Mouse (Mus musculus): ENCODE data around the gene Ildr2.

The Ildr2 gene

GRCm38 (mm10) chr1:166284390-166284789 lies 30.5 kb downstream of the Ildr2 start:
- no peak for DNase-seq

DNA sequence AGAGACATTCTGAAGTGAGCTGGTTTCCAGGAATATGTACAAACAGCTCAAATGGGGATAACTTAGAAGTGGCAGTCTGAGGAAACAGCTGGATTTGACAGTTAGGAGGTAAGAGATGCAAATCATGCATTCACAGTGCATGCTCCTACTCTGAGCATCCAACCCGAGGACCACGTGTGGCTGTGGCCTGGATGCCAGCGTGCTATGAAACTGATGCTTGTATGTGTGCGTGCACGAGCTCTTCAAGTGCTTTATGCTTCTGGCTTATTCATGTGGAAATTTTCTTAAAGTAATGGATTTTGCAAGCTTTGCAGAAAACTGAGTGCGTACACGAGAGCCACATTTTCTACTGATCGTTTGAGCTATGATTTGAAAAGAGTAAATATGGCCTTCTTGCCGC lies 32.3 kb downstream of the Ildr2 start:
- no peak for DNase-seq

DNA sequence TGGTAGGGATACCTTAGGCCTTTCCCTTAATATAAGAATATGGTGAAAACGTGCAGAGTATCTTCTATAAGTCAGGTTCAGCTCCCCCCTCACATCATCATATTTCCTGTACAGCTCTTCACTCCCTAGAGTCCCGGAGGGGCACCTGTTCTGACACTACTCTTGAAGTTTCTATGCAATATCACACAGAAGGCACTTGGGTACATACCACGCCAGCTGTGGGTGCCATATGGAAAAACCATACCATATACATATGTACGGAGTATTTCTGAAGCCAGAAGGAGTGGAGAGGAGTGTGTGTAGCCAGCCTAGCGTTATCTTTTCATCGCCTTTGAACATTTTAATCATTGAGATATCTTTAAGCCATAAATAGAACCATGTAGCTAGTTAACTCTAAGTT lies 36.6 kb downstream of the Ildr2 start:
- no peak for DNase-seq

- no peak for DNase-seq
Measured at GRCm38 (mm10) chr1:166293086-166293485, 39.1 kb downstream of the Ildr2 start.

DNA sequence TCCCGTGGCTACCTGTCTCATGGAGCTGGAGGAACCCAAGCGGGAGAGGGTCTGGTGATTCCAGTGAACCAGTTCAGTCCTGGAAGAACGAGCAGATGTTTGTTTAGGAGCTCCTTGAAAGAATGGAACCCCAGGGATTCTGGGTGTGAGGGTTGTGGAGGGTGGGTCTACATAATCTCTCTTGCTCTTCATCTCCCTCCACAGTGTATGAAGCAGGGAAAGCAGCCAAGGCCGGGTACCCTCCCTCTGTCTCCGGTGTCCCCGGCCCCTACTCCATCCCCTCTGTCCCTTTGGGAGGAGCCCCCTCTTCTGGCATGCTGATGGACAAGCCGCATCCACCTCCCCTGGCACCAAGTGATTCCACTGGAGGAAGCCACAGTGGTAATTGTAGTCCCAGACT lies 41.6 kb downstream of the Ildr2 start:
- no peak for DNase-seq

DNA sequence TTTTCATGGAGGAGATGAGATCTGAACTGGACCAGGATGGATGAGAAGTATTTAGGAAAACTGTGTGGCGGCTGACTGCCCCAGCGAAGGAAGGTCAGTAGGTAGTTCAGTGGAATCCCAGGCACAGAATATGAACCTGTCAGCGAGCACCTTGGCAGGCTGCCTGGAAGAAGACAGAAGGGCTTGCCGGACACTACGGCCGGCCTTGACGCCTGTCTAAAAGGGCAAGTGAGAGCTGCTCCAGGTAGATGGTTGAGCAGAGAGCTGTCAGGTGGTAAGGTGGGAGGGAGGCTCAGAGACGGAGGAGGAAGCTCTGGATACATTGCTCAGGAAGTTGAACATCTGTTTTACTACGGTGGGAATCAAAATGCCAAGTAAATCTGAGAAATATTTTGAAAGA lies 42.4 kb downstream of the Ildr2 start:
- DNase-seq = no peak

- DNase-seq = no peak
Measured at GRCm38 (mm10) chr1:166296971-166297370, 43.0 kb downstream of the Ildr2 start.

GRCm38 (mm10) chr1:166297499-166298111 lies 43.7 kb downstream of the Ildr2 start:
- DNase-seq = no peak

DNA sequence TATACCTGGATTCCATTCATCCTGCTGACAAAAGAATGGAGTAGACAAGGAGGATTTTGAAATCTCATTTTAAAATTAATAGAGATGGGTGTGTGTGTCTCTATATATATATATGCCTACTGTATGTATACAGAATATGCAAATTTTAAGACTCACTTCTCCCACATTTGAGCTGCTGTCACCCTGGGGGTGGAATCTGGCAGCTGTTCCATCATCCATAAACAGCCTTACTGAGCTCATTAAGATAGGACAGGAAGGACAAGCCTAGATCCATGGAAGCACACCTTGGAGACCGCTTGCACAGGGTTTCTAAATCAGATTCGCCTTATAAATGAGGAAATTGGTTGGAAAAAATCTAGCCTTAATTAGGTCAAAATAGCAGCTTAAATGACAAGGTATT lies 44.9 kb downstream of the Ildr2 start:
- no peak for DNase-seq

GRCm38 (mm10) chr1:166299821-166300220 lies 45.9 kb downstream of the Ildr2 start:
- no peak for DNase-seq

GRCm38 (mm10) chr1:166300526-166300925 lies 46.6 kb downstream of the Ildr2 start:
- no peak for DNase-seq

DNA sequence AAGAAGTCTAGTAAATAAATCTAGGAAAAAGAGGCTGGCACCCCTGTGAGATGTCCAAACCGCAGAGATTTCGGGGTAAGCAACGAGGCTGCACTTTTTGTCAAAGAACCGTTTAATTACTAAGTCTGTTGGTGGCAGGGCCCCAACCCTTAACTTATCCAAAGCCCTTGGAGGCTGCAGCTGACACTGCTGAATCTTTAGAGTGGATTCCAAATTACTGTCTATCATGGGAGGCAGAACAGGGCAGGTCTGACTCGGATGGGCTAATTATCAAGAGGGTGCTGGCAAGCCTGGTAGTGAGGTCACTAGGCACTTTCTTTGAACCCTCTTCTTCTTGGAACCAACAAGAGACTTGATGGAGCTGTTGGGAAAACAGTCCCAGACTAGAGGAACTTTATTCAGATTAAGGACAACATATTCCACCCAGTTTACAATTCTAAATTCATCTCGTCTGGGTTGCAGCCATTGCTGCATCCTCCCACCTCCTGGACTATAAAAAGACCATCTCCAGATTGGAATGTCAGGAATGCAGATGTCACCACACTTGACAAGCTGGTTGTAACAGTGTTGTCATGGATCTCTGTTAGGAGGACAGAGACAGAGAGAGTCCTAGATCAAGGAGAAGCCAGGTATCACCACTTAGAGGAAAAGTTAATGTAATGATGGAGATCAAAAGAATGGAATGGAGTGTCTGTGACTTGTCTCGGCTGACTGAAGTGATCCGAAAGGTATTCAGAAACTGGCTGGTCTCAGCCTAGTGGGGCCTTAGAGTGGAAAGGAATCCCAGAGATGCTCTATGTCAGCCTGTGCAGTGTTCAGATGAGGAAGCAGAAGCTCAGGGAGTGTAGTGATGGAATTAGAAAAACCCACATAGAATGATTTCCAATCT lies 50.7 kb downstream of the Ildr2 start:
- no peak for DNase-seq

DNA sequence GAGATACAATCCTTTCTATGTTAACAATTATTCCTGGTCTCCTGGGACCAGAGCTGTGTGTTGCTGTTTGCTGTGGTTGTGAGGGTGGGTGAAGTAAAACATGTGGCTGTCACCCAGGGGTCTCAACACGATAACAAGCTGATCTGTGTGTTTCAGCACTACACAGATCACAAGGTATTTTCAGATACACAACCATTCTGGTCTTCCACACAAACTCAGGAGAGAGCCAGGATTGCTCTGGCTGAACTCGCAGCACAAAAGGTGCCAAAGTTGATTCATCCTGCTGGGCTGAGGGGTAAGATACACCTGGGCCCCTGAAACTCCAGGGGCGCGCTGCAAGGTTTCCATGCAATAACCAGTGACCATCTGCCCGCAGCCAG lies 54.5 kb downstream of the Ildr2 start:
- no peak for DNase-seq

DNA sequence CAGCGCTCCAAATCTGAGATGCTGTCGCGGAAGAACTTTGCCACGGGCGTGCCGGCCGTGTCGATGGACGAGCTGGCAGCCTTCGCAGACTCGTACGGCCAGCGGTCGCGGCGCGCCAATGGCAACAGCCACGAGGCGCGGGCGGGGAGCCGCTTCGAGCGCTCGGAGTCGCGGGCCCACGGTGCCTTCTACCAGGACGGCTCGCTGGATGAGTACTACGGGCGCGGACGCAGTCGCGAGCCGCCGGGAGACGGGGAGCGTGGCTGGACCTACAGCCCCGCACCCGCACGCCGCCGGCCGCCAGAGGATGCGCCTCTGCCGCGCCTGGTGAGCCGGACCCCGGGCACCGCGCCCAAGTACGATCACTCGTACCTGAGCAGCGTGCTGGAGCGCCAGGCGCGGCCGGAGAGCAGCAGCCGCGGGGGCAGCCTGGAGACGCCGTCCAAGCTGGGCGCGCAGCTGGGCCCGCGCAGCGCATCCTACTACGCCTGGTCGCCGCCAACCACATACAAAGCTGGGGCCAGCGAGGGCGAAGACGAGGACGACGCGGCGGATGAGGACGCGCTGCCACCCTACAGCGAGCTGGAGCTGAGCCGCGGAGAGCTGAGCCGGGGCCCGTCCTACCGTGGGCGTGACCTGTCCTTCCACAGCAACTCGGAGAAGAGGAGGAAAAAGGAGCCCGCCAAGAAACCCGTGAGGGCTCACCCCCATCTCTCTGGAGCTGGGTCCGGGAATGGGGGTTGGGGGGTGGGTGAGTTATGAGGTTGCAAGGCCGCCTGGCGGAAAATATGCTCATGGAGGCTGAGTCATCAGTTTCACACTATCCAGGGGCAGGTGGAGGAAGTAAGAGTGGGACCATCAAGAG lies 55.1 kb downstream of the Ildr2 start:
- DNase-seq = no peak

GRCm38 (mm10) chr1:166311151-166311550 lies 57.2 kb downstream of the Ildr2 start:
- DNase-seq = no peak

DNA sequence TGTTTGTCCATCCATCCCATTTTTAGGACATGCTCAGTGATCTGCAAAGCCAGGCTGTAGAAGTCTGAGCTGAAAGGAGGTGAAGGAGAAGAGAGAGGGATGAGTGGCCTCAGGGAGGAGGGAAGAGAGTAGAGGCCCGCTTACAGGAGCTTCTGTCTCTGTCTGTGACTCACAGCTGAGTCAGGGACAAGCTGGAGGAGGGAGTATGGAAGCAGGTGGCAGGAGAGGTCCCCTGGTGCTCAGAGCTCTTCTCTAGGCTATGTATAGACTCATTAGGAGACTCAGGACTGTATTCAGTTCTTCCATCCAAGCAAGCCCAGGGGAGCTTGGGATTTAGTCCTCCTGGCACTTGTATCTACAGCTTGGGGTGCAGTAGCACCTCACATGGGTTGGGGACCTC lies 59.7 kb downstream of the Ildr2 start:
- DNase-seq = no peak

DNA sequence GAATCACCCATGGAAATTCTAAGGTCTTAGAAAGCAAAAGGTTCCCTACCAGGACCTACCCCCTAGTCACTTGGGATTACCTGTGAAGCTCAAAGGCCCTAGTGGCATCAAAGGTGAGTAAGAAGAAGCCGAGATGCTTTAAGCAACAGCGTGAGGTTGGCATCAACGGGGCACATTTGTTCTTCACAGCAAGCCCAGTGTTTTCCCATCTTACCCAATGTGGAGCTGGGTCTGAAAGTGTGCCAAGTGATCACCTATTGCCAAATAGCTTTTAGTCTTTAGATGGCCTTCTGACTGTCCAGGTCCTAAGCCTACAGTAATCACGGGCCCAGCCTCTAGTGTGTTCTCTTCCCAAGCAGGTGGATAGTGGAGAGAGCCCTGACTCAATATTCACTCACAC lies 61.8 kb downstream of the Ildr2 start:
- no peak for DNase-seq

DNA sequence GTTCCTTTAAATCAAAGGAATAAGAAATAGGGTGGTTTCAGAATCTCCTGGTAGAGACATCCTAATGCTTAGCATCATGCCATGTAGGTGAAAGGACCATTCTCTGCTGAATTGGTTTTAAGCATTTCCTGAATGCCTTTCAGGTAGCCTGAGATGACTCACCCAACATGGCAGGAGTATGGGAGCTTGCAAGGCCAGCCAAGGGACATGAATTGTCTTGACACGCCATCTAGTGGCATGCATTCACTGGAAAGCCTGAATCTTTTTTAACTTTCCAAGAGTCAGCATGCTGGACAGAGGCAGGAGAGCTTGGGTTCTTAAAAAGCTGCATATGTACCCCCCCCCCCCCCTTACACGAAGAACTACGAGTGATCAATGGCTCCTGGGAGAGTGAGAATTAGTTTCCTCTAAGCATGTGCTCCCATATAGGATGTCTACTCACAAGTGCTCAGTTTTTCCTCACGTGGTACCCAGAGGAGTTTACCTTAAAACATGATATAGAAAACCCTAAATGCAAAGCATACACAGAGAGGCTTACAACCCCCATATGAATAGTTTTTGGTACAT lies 65.3 kb downstream of the Ildr2 start:
- peak in 1 of 2 experiments; percentile 5 for DNase-seq

- no peak for DNase-seq
Measured at GRCm38 (mm10) chr1:166326421-166326820, 72.5 kb downstream of the Ildr2 start.

- no peak for DNase-seq
Measured at GRCm38 (mm10) chr1:166330752-166331151, 76.8 kb downstream of the Ildr2 start.

- no peak for DNase-seq
Measured at GRCm38 (mm10) chr1:166339110-166339509, 85.2 kb downstream of the Ildr2 start.

- DNase-seq = no peak
Measured at GRCm38 (mm10) chr1:166342060-166342459, 88.1 kb downstream of the Ildr2 start.

DNA sequence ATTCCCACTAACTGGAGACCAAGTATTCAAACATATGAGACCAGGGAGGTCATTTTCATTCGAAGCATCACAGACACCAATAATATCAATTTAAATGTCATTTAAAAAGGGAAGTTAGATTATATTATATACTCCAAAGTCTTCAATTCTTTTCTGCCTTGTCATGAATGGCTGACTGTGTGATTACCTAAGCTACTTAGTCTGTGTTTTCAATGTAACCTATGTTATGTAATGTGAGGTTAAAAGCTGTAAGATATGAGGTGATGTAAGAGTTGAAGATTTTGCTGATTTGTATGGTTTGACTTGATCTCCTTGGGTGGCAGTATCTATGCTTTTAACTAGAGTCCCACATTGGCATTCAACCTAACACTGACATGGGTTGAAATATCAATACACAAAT lies 88.6 kb downstream of the Ildr2 start:
- DNase-seq = no peak

Measured in B cell, adult 2 months (primary cell).